Mouse (Mus musculus): Measurements from ENCODE around the gene Tnfaip8l3. TPM values are rescaled to one million over a fixed set of nuclear protein-coding genes. Genes with fewer than 3 reads are reported as not detected.

The Tnfaip8l3 gene
- total RNA-seq (2017), result not detected in 2 replicates

DNA sequence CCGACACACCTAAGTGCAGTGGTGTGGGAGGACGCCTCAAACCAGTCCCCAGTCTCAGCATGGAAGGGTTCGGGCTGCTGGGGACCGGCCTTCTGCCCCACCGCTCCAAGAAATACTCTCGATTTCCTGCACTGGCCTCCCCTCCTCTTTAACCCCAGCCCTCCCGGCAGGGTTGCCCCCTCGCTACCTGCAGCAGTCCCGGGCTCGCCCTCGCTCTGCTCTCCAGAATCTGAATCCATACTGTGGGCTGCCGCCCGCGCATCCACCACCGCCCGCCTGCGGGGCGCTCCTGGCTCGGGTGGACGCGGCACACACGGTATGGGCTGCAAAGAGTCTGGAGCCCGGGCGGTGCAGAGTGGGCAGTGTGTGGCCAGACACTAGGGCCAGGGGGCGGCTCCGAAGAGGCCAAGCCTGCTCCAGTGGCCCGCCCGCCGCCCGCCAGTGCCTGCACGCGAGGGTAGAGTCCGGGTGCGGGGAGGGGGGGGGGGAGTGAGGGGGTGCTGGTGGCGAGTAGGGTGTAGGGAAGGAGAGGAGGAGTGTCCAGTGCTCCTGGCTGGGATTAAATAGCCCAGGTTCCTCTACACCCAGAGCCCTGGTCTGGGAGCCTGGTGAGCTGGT, at the start of gene Tnfaip8l3:
TSS of gene Tnfaip8l3 (minus strand) at position 357 of the 618 bp plus-strand sequence.
- ATAC-seq (replicated peaks in 1 of 2; ENCODE audit: insufficient read depth in 1 of 2, low FRiP score in 2 of 2, low TSS enrichment in 1 of 2, low read depth in 1 of 2, poor library complexity in 2 of 2, severe bottlenecking in 2 of 2), result no peak

- ATAC-seq (replicated peaks in 1 of 2; ENCODE audit: insufficient read depth in 1 of 2, low FRiP score in 2 of 2, low TSS enrichment in 1 of 2, low read depth in 1 of 2, poor library complexity in 2 of 2, severe bottlenecking in 2 of 2), result no peak
Measured at GRCm38 (mm10) chr9:54112726-54113125, 44.5 kb upstream of the Tnfaip8l3 start.

DNA sequence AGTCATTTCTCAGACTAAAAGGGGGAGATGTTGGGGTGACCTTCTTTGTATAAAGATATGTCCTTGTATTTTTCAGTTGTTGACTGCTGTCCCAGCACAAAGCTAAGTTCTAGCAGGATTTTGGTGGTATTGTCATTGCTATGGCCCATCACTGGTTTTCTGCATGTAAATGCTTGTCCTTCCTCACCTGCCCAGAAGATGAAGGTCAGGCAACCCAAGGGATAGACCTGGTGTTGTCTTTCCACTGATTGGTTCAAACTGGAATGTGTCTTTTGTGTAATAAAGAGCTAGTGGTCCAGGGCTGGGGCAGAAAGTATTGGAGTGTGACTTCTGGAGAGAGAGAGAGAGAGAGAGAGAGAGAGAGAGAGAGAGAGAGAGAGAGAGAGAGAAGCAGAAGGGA, 30.4 kb upstream of the Tnfaip8l3 start:
- ATAC-seq (replicated peaks in 1 of 2; ENCODE audit: insufficient read depth in 1 of 2, low FRiP score in 2 of 2, low TSS enrichment in 1 of 2, low read depth in 1 of 2, poor library complexity in 2 of 2, severe bottlenecking in 2 of 2), result no peak

DNA sequence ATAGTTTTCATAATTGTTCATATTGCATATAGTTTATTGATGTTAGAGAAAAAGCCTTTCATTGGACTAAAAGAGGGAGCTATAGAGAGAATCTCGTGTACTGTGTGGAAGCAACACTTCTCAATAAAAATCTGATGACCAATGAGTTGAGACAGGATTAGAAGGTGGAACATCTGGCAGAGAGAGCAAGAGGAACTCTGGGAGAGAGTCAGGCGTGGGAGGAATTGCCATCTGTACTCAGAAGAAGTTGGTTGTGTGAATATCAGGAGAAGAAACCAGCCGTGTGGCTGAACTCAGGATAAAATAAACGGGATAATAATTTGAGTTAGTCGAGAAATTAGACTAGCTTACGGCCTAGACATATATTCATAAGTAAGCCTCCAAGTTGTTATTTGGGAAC, 28.9 kb upstream of the Tnfaip8l3 start:
- ATAC-seq (replicated peaks in 1 of 2; ENCODE audit: insufficient read depth in 1 of 2, low FRiP score in 2 of 2, low TSS enrichment in 1 of 2, low read depth in 1 of 2, poor library complexity in 2 of 2, severe bottlenecking in 2 of 2), result no peak

DNA sequence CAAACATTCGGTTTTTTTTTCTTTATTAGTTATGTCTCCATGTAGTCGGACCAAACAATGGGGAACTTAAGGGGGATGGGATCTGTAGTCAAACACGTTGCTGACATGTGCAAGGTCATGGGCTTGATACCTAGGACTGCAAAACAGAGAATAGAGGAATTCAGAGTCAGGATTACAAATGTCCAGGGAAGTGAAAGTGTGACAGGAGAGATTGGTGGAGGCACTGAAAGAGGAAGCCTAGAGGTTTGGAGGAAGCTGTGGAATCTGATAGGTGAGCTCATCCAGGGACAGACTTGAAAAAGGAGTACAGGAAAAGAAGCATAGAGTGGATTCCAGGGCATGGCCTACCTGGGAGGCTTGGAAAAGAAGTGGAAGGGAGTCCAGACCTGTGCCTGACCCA, 16.1 kb upstream of the Tnfaip8l3 start:
- no peak for ATAC-seq (replicated peaks in 1 of 2; ENCODE audit: insufficient read depth in 1 of 2, low FRiP score in 2 of 2, low TSS enrichment in 1 of 2, low read depth in 1 of 2, poor library complexity in 2 of 2, severe bottlenecking in 2 of 2)

- no peak for ATAC-seq (replicated peaks in 1 of 2; ENCODE audit: insufficient read depth in 1 of 2, low FRiP score in 2 of 2, low TSS enrichment in 1 of 2, low read depth in 1 of 2, poor library complexity in 2 of 2, severe bottlenecking in 2 of 2)
Measured at GRCm38 (mm10) chr9:54077740-54078139, 9.6 kb upstream of the Tnfaip8l3 start.

DNA sequence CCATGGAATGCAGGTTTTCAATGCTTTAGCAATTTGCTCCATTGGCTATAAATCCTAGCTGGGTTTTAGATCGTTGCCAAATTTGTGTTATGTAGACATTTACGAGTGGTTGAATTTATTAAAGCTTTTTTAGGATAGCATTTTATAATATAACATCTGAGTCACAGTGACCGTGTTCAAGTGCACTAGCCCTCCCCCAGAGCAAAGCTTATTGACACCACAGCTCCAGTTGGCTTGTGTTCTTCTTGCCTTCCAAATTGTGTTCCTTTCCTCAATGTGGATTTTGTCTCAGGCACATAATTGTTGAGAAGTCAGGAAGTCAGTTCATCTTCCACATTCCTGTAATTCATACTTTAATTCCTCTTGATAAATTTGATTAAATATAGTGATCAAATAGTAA, 6.7 kb upstream of the Tnfaip8l3 start:
- no peak for ATAC-seq (replicated peaks in 1 of 2; ENCODE audit: insufficient read depth in 1 of 2, low FRiP score in 2 of 2, low TSS enrichment in 1 of 2, low read depth in 1 of 2, poor library complexity in 2 of 2, severe bottlenecking in 2 of 2)

- ATAC-seq (replicated peaks in 1 of 2; ENCODE audit: insufficient read depth in 1 of 2, low FRiP score in 2 of 2, low TSS enrichment in 1 of 2, low read depth in 1 of 2, poor library complexity in 2 of 2, severe bottlenecking in 2 of 2), result no peak
Measured at GRCm38 (mm10) chr9:54073688-54074087, 5.5 kb upstream of the Tnfaip8l3 start.

- no peak for ATAC-seq (replicated peaks in 1 of 2; ENCODE audit: insufficient read depth in 1 of 2, low FRiP score in 2 of 2, low TSS enrichment in 1 of 2, low read depth in 1 of 2, poor library complexity in 2 of 2, severe bottlenecking in 2 of 2)
Measured at GRCm38 (mm10) chr9:54071474-54072095, 3.4 kb upstream of the Tnfaip8l3 start.

DNA sequence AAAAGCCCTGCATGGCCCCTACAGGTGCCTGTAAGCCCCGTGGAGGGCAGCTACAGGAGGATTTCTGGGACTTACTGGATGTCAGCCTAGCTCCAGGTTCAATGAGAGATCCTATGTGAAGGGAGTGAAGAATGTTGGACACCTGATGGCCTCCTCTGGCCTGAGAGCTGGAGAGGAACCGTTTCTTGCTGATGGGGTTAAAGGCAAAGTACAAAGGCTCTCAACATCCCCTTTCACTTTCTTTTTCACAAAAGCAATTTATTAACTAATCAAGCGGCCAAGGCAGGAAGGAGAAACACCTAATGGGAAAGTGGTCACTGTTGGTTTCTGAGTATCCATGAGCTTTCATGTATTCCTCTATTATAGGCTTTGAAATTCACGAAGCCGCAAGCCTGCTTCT, 1.0 kb upstream of the Tnfaip8l3 start:
- ATAC-seq (replicated peaks in 1 of 2; ENCODE audit: insufficient read depth in 1 of 2, low FRiP score in 2 of 2, low TSS enrichment in 1 of 2, low read depth in 1 of 2, poor library complexity in 2 of 2, severe bottlenecking in 2 of 2), result peak in 1 of 2 experiments; percentile 22; a peak in 2 of 4 replicates

DNA sequence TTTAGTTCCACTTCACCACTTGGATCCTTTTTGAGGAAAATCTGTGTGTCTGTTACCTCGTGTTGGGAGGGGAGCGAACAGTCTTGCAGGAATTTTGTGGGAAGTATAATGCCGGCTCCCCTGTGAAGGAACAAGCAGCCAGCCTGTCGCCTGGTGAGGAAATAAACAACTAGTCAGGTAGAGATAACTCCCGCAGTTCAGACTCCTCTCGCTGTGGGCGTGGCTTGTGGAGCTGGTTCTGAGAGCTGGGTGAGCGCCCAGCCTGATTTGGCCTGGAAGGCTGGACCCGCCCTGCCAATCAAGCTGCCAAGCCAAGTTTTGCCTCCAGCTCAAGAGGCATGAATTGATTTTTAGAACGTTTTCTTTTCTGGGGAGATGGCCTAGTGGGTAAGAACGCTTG, 589 bp upstream of the Tnfaip8l3 start:
- ATAC-seq (replicated peaks in 1 of 2; ENCODE audit: insufficient read depth in 1 of 2, low FRiP score in 2 of 2, low TSS enrichment in 1 of 2, low read depth in 1 of 2, poor library complexity in 2 of 2, severe bottlenecking in 2 of 2), result peak; percentile 74 to 77; a peak in 3 of 4 replicates

DNA sequence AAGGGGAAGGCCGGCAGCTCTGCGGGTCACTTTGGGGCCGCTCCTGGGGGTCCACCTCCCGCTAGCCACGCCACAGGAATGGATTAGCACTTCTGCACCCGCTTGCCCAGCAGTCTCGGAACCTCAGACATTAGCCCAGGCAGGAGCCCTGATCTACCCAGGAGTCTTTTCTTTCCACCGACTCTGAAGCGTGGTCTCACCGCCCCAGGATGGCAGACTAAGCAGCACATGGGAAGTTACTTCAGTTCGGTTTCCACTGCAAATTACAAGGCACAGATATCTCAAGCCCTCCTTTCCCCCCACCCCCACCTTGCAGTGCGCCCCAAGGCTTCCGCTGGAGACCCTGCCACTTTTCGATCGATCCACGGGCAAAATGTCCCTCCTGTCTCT, 551 bp downstream of the Tnfaip8l3 start:
- ATAC-seq (replicated peaks in 1 of 2; ENCODE audit: insufficient read depth in 1 of 2, low FRiP score in 2 of 2, low TSS enrichment in 1 of 2, low read depth in 1 of 2, poor library complexity in 2 of 2, severe bottlenecking in 2 of 2), result peak in 1 of 2 experiments; percentile 19; a peak in 1 of 4 replicates

- ATAC-seq (replicated peaks in 1 of 2; ENCODE audit: insufficient read depth in 1 of 2, low FRiP score in 2 of 2, low TSS enrichment in 1 of 2, low read depth in 1 of 2, poor library complexity in 2 of 2, severe bottlenecking in 2 of 2), result no peak
Measured at GRCm38 (mm10) chr9:54064836-54065235, 3.4 kb downstream of the Tnfaip8l3 start.

- no peak for ATAC-seq (replicated peaks in 1 of 2; ENCODE audit: insufficient read depth in 1 of 2, low FRiP score in 2 of 2, low TSS enrichment in 1 of 2, low read depth in 1 of 2, poor library complexity in 2 of 2, severe bottlenecking in 2 of 2)
Measured at GRCm38 (mm10) chr9:54063655-54064054, 4.5 kb downstream of the Tnfaip8l3 start.

GRCm38 (mm10) chr9:54061666-54062065, 6.5 kb downstream of the Tnfaip8l3 start:
- ATAC-seq (replicated peaks in 1 of 2; ENCODE audit: insufficient read depth in 1 of 2, low FRiP score in 2 of 2, low TSS enrichment in 1 of 2, low read depth in 1 of 2, poor library complexity in 2 of 2, severe bottlenecking in 2 of 2), result no peak

DNA sequence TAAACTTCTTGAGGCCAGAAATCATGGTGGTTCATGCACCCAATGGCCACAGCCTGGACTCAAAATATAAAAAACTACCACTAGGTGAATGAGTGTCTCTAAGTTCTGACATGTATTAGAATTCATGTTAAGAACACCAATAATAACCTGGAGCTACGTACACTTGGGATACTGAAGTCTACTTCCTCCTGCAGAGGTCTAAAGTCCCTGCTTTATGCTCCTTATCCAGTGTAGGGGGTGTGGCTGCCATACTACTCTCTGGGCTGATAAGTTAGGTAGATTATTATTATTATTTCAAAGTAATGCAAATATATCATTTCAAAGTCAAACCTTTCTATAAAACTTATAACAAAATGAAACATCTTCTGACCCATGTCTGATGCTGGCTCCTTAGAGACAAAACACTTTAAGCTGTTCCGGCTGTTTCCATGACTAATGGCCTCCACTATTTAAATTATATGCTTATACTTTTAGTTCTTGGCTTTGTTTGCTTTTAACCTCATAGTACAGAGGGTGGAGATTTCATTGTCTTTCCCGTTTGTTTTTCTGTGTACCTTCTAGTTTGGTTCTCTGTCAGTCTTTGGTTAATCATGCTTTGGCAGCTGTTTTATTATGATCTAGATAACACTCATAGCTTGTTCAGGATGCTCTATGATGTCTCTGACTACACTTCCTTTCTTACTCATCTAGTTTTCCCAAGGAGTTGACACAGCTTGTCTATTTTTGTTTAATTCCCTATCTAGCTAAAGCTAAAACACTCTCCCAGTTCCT, 16.7 kb downstream of the Tnfaip8l3 start:
- ATAC-seq (replicated peaks in 1 of 2; ENCODE audit: insufficient read depth in 1 of 2, low FRiP score in 2 of 2, low TSS enrichment in 1 of 2, low read depth in 1 of 2, poor library complexity in 2 of 2, severe bottlenecking in 2 of 2), result no peak

GRCm38 (mm10) chr9:54048978-54049377, 19.2 kb downstream of the Tnfaip8l3 start:
- ATAC-seq (replicated peaks in 1 of 2; ENCODE audit: insufficient read depth in 1 of 2, low FRiP score in 2 of 2, low TSS enrichment in 1 of 2, low read depth in 1 of 2, poor library complexity in 2 of 2, severe bottlenecking in 2 of 2), result peak; percentile 95 to 96

- ATAC-seq (replicated peaks in 1 of 2; ENCODE audit: insufficient read depth in 1 of 2, low FRiP score in 2 of 2, low TSS enrichment in 1 of 2, low read depth in 1 of 2, poor library complexity in 2 of 2, severe bottlenecking in 2 of 2), result no peak
Measured at GRCm38 (mm10) chr9:54043067-54043466, 25.1 kb downstream of the Tnfaip8l3 start.
